Mouse (Mus musculus) limb, embryonic 12.5 days (tissue): ENCODE data around the gene Zfp82. TPM values are rescaled to one million over a fixed set of nuclear protein-coding genes. Genes with fewer than 3 reads are reported as not detected.
A peak's percentile ranks its signal among the peaks of the same experiment; 100 is the strongest.

Source experiments
- ATAC-seq: fragments of 200-750 bp; cut with Nextera tagmentation; 2 replicates; pipeline ENCODE4 v1.8.0; 2017; ENCODE audit warnings: low read depth, moderate TSS enrichment; ENCODE audit not compliant: insufficient number of reproducible peaks, insufficient read depth, low FRiP score, low TSS enrichment
- H3K27ac ChIP-seq: fragments of 300-500 bp; sonication (generic); 2 replicates; pipeline ENCODE4 v1.5.1; 2016; ENCODE audit warnings: mild to moderate bottlenecking, moderate library complexity
- H3K27me3 ChIP-seq: fragments of 300-500 bp; sonication (generic); 2 replicates; pipeline ENCODE4 v1.6.1; 2016; ENCODE audit warnings: mild to moderate bottlenecking, moderate library complexity
- H3K36me3 ChIP-seq: fragments of 300-500 bp; sonication (generic); 2 replicates; pipeline ENCODE4 v1.6.1; 2016; ENCODE audit warnings: mild to moderate bottlenecking, moderate library complexity
- H3K4me1 ChIP-seq: fragments of 300-500 bp; sonication (generic); replicated peaks from 2 replicates; pipeline ENCODE4 v1.6.1; 2016
- H3K4me2 ChIP-seq: fragments of 300-500 bp; sonication (generic); 2 replicates; pipeline ENCODE4 v1.6.1; 2016; ENCODE audit warnings: mild to moderate bottlenecking, moderate library complexity
- H3K4me3 ChIP-seq: fragments of 300-500 bp; sonication (generic); replicated peaks from 2 replicates; pipeline ENCODE4 v1.5.1; 2016; ENCODE audit warnings: mild to moderate bottlenecking
- H3K9ac ChIP-seq: fragments of 300-500 bp; sonication (generic); replicated peaks from 2 replicates; pipeline ENCODE4 v1.6.1; 2016; ENCODE audit warnings: mild to moderate bottlenecking, moderate library complexity
- H3K9me3 ChIP-seq: fragments of 300-500 bp; sonication (generic); 2 replicates; pipeline ENCODE4 v1.6.1; 2016; ENCODE audit warnings: mild to moderate bottlenecking, moderate library complexity
- WGBS: fragments of 180-500 bp; shearing (Covaris S2); methylation state at CpG from one replicate; pipeline ENCODE4 v1.1.7; 2016; 5-methylcytosine and 5-hydroxymethylcytosine counted together
- microRNA-seq: library from miRNA; unstranded; fragments of <30 nt; microRNA quantifications from one replicate; pipeline ENCODE4, GENCODE M21; 2017
- polyA plus RNA-seq: library from polyadenylated mRNA; unstranded; fragments of >200 nt; fragmentation: Nextera tagmentation; extraction: Ambion mirVana; gene quantifications from 2 replicates; pipeline ENCODE4 v1.2.1, GENCODE M21; 2016

Gene Zfp82
- polyA plus RNA-seq, 1 experiment from 2014 or later: 6.8 TPM

DNA sequence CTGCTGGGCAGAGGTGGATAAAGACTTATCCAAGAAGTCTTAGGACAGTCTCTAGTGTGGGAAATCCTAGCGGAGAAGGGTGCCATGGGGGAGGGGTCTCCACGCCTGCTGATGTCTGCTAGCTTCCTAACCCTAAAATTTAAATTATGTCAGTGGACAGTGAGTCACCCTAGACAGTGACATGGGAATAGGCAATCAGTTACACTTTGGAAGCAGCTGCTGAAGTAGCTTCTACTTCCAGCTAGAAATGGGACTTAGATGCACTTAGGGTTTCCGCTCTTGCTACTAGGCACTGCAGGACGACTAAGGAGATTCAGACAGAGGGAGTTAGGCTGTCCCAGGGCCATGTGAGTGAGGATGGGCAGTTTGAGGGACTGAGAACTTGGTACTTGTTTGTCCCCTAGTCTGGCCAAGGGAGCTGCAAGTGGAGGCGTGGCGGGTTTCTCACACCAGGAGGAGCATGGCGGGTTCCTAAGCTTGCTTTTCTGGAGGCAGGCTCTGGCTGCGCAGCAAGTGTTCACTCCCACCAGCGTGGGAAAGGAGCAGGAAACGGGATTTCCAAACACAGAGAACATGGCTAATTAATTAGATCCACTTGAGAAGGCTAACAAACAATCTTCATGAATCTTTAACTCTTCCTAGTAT is 62.0 kb downstream of the Zfp82 start:
- peak overlapping the region; percentile 26 for H3K27ac ChIP-seq
- H3K4me3 ChIP-seq: no peak overlapping the region
- no peaks in the 10 kb centered on the region for H3K27me3 ChIP-seq
- no peak overlapping the region for H3K9ac ChIP-seq
- peaks cover 16% of the 10 kb centered on the region for H3K4me1 ChIP-seq
- no peak for ATAC-seq
- WGBS: 74% methylated on average over 10 of the region's 10 CpGs
- H3K9me3 ChIP-seq: no peaks in the 10 kb centered on the region
- H3K4me2 ChIP-seq: no peak overlapping the region
- peaks cover 83% of the 10 kb centered on the region for H3K36me3 ChIP-seq

DNA sequence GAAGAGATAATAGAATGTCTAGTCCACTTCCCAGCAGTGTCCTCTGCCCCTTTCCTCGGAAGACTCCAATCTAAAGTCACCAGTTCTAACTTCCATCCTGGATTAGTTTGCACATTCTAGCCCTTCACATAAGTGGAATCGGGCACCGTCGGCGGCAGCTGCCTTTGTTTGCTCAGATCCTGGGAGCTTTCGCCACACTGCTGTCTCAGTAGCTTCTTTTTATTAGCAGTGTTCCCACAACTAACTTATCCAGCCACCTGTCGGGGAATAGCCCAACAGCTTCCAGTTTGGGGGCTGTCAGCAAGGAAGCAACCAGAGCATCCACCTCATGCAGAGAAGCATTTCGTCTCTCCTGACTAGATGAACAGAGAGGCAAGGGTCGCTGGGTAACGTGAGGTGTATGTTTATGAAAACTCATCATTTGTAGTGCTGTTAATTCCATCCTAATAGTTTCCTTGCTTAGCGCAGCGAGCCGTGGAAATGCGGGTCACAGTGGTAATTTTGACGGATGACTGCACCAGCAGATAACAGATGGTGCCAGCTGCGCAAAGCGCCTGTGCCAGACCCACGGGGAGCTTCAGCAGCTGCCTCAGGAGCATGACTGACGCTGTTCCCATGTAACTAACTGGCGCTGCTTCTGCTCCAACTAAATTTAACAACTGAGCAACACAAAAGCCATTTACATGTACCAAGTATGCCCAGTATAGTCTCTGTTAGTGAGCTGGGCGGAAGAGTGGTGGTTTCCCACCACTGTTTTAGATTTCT is 63.2 kb downstream of the Zfp82 start:
- ATAC-seq: no peak
- WGBS: 76% methylated on average over 21 of the region's 21 CpGs
- peaks cover 81% of the 10 kb centered on the region for H3K36me3 ChIP-seq

DNA sequence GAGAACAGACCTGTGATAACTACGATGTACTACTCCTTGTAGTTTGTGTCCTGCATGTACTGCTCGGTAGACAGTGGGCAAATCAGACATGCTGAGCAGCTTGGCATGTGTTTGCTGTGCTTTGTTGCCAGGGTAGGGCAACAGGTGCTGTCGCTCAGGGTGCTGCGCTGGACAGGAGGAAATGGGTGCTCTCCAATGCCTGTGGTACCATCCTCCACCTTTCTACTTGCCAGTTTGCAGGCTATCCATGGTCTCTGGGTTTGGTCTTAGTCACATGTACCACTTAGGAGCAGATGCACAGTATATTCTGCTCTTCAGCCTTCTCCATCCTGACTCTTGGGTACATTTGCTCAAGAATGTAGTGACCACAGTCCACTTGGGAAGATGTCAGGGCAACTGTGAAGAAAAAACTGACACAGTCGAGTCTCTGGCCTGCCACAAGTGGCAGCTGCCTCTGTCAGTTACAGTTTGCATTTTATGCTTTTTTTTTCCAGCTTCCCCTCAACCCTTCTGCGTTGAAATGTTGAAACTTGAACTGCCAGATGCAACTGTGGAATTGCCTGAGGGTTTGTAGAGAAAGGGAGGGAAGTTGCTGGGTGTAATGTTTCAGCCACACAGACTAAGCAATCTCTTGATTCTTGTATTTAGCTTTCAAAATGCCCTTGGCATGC is 64.5 kb downstream of the Zfp82 start:
- Histone ChIP-seq H3K9me3 (no peaks in the 10 kb centered on the region), H3K27ac (peak overlapping the region; percentile 86), H3K4me2 (no peak overlapping the region; the same call in 1 of the 2 replicates), H3K9ac (no peak overlapping the region; the same call in 1 of the 2 replicates), H3K36me3 (peaks cover 79% of the 10 kb centered on the region), H3K4me1 (peaks cover 16% of the 10 kb centered on the region), H3K27me3 (no peaks in the 10 kb centered on the region), H3K4me3 (no peak overlapping the region)
- 61% methylated on average over 6 of the region's 6 CpGs for WGBS
- ATAC-seq: no peak; the same call in 1 of the 2 replicates

More for the DNA sequence above, 63.2 kb downstream of the Zfp82 start:
- H3K4me1 ChIP-seq: peaks cover 16% of the 10 kb centered on the region
- no peak overlapping the region for H3K4me2 ChIP-seq
- no peaks in the 10 kb centered on the region for H3K27me3 ChIP-seq
- no peaks in the 10 kb centered on the region for H3K9me3 ChIP-seq
- H3K27ac ChIP-seq: peak overlapping the region; percentile 26
- H3K9ac ChIP-seq: no peak overlapping the region
- H3K4me3 ChIP-seq: no peak overlapping the region

DNA sequence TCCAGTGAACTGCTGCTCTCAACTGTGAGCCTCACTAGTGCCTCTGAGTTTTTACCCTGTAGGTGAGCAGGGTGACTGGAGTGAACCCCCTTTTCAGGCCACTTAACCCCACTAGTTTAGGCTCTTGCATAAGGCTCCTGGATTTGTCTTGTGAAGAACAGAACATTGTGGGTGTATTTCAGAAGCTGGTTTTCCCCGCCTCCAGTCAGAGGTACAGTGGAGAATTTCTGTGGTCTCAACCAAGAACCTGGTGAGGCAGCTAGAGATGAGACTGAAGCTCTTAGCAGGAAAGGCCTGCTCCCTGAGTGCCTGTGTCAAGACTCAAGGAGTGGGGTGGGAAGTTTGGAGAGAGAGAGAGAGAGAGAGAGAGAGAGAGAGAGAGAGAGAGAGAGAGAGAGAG is 65.1 kb downstream of the Zfp82 start:
- H3K4me3 ChIP-seq: no peak overlapping the region
- H3K27me3 ChIP-seq: no peaks in the 10 kb centered on the region
- H3K9me3 ChIP-seq: no peaks in the 10 kb centered on the region
- ATAC-seq: no peak
- no peak overlapping the region for H3K9ac ChIP-seq
- H3K4me1 ChIP-seq: peaks cover 16% of the 10 kb centered on the region
- WGBS: 85% methylated on average over 1 of the region's 1 CpGs
- H3K27ac ChIP-seq: peak overlapping the region; percentile 86
- no peak overlapping the region for H3K4me2 ChIP-seq
- peaks cover 82% of the 10 kb centered on the region for H3K36me3 ChIP-seq

Small RNA genes lying within 50 kb of the gene (microRNA-seq; reads per million reads assigned to microRNA genes)
- gene Gm23368: not detected

Other genes starting within 250 kb of the Zfp82 start
- gene Zfp940, start 219.2 kb downstream of the Zfp82 start, polyA plus RNA-seq: 9.0 and 10.2 TPM in 2 replicates
- 12.2 TPM in 2 replicates for gene Zfp420, start 212.9 kb downstream of the Zfp82 start, polyA plus RNA-seq
- gene Zfp27, start 166.3 kb downstream of the Zfp82 start, polyA plus RNA-seq: 12.8 and 13.3 TPM in 2 replicates
- 6.7 TPM in 2 replicates for gene Zfp383, start 164.7 kb downstream of the Zfp82 start, polyA plus RNA-seq
- gene Zfp74, start 118.8 kb downstream of the Zfp82 start, polyA plus RNA-seq: 15.5 and 18.0 TPM in 2 replicates
- gene Zfp568, start 88.9 kb downstream of the Zfp82 start, polyA plus RNA-seq: 31.5 and 33.0 TPM in 2 replicates
- 4.7 and 4.8 TPM in 2 replicates for gene Zfp14, start 21.5 kb downstream of the Zfp82 start, polyA plus RNA-seq
- gene Gm26920, start 17.5 kb upstream of the Zfp82 start, polyA plus RNA-seq: 3.4 and 3.7 TPM in 2 replicates
- 17.0 and 25.0 TPM in 2 replicates for gene Zfp566, start 17.6 kb upstream of the Zfp82 start, polyA plus RNA-seq
- 138 and 146 TPM in 2 replicates for gene Zfp260, start 21.9 kb upstream of the Zfp82 start, polyA plus RNA-seq
- gene Zfp382, start 49.0 kb upstream of the Zfp82 start, polyA plus RNA-seq: 11.8 and 16.7 TPM in 2 replicates
- 19.1 and 23.0 TPM in 2 replicates for gene Zfp146, start 96.8 kb upstream of the Zfp82 start, polyA plus RNA-seq
- 2.4 and 2.9 TPM in 2 replicates for gene Cox7a1, start 111.2 kb upstream of the Zfp82 start, polyA plus RNA-seq
- 75.6 and 77.9 TPM in 2 replicates for gene Capns1, start 125.9 kb upstream of the Zfp82 start, polyA plus RNA-seq
- gene Polr2i, start 159.0 kb upstream of the Zfp82 start, polyA plus RNA-seq: 174 and 182 TPM in 2 replicates
- gene Tbcb, start 159.4 kb upstream of the Zfp82 start, polyA plus RNA-seq: 214 and 222 TPM in 2 replicates
- not detected in 2 replicates for gene Ovol3, start 162.8 kb upstream of the Zfp82 start, polyA plus RNA-seq
- gene Thap8, start 207.2 kb upstream of the Zfp82 start, polyA plus RNA-seq: 0.15 and 0.26 TPM in 2 replicates
- gene Wdr62, start 207.5 kb upstream of the Zfp82 start, polyA plus RNA-seq: 9.7 and 10.6 TPM in 2 replicates
- gene Clip3, start 218.8 kb upstream of the Zfp82 start, polyA plus RNA-seq: 39.7 and 46.6 TPM in 2 replicates
- 101 TPM in 2 replicates for gene Alkbh6, start 235.8 kb upstream of the Zfp82 start, polyA plus RNA-seq
- gene Syne4, start 241.9 kb upstream of the Zfp82 start, polyA plus RNA-seq: 84.6 and 98.6 TPM in 2 replicates
- gene E130208F15Rik, start 248.8 kb upstream of the Zfp82 start, polyA plus RNA-seq: 0.97 and 5.0 TPM in 2 replicates